Mouse (Mus musculus): ENCODE measurements around the gene Gfra4.

GRCm38 (mm10) chr2:131010566-131010965 is 32.3 kb downstream of the Gfra4 start:
- TF ChIP-seq CTCF (IDR thresholded peaks at IDR 0.05; ENCODE audit: low read depth) (no peak), EP300 (IDR thresholded peaks at IDR 0.05; ENCODE audit: low read depth) (no peak)
